Mouse (Mus musculus): Measurements from ENCODE around the gene Larp1.

The Larp1 gene

GRCm38 (mm10) chr11:58100006-58100405 lies 91.1 kb downstream of the Larp1 start:
- no peak for DNase-seq (ENCODE audit: low spot score)

- DNase-seq (ENCODE audit: low spot score) = no peak
Observed at GRCm38 (mm10) chr11:58101194-58101720, 92.4 kb downstream of the Larp1 start.

DNA sequence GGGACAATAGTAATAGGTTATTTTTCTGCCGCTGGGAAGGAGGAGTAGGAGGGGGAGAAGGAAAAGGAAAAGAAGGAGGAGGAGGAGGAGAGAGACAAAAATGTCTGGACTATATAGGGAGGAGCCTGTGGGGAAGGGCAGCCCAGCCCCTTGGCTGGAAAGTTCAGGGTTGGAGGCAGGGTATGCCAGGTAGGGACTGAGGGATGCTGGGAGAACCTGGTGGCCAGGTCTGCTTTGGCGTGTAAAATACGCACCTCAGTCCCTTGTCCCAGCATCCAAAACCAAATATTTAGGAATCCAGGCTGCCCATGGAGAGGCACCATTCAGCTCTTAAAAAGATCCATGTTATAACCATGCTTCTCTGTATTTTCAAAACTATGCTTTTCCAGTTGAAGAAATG lies 93.3 kb downstream of the Larp1 start:
- no peak for DNase-seq (ENCODE audit: low spot score)

DNA sequence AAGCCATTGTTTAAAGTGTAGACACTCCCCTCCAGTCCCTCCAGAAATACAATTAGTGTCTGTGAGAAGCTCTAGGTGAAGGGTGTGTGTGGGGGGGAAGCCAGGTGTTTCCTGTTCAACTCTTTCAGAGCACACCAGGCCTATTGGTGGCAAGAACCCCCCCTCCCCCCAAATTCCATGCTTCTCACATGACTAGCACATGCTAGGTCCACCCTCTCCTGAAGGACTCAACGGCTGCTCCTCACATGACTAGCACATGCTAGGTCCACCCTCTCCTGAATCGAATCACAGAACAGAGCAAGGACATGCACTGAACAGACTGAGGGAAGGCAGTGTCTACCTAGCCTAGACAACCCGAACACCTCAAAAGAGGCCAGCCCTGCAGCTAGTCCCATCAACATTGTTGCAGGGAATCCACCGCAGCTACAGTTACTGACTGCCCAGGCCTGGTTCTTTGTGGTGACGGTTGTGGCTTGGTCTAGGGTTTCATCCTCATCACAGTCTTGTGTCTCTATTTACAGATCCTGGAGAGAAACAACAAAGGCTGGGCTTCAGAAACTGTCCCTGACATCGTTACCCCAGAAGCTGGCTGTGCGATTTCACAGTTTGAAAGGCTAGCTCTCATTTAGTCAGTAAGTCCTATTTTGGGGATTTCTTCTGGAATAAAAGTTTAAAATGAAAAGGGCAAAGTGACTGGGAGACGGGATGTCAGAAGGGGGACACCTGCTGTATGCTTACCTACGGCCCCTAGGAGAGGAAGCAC lies 93.9 kb downstream of the Larp1 start:
- DNase-seq (ENCODE audit: low spot score) = peak; percentile 54

DNA sequence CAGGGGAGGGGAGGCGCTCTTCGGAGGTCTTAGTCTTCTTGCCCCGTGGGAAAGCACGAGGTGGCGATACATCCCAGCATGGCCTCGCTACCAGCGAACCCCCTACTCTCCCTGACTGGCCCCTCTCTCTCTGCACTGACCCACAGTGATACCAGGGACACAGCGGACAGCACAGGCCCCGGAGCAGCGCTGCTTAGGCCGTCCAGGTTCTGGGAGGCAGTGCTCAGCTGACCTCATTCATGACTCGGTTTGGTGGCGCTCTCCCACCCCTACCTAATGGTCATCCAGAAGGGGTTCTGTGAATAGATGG lies 94.4 kb downstream of the Larp1 start:
- DNase-seq (ENCODE audit: low spot score) = no peak

DNA sequence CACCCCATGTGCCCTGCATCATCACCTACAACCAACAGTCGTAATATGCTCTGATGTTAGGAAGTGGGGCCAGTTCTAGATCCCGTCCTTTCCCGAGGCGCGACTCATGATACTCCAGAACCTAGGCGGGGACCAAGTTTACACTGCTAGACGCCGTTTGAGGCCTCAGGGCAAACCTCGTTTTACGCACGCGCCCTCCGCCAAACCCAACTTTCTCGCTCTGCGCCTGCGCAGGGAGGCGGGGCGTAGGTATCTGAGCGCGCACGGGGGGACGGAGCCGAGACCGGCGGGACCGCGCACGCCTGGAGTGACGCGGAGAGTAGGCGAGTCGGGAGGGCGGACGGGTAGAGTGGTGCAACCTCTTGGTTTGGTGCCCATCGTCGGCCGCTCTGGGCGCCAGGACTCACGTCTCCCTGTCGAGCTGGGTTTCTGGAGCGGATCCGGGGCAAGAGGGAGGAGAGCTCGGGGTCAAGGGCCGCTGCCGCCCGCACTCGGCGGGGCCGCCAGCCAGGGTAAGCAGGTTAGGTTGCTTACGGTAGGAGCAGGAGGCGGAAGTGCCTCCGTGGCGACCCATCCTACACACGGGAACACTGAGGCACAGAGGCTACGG lies 94.9 kb downstream of the Larp1 start, which contains the start of gene Cnot8:
Gene Cnot8 (plus strand): TSS at position 457 of the 610 bp plus-strand sequence.
- DNase-seq (ENCODE audit: low spot score) = peak; percentile 100

DNA sequence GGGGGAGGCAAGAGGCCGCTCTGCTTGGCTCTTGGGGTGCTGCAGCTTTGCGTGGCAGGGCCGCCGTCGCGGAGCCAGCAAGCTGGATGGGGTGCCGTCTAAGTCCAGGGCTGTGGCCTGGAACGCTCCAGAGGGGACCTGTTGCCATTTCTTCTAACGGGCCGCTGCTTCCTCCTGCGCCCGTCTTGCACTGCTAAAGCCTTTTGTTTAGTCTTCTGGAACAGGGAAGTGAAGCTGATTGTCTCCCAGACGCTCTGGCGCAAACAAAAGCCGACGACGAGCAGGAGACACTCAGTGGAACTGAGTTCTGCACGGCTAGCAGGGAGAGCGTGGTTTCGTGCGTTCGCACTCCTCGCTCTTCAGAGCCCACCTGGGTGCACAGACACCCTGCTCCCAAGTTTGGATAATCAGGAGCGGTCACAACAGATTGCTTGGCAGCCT lies 95.5 kb downstream of the Larp1 start:
- peak; percentile 70 for DNase-seq (ENCODE audit: low spot score)

DNA sequence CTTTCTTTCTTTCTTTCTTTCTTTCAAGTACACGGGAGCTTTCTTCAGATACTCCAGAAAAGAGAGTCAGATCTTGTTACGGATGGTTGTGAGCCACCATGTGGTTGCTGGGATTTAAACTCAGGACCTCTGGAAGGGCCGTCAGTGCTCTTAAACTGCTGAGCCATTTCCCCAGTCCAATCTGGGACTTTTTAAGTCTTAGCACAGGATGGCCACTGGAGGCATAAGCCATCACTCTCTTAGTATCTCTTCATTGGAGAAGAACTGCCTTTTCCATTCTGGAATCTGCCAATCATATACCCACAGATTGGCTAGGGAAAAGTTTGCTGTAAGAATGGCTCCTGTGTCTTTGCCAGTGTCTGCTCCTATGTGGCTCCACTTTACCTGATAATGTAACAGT lies 98.1 kb downstream of the Larp1 start:
- peak; percentile 64 for DNase-seq (ENCODE audit: low spot score)

DNA sequence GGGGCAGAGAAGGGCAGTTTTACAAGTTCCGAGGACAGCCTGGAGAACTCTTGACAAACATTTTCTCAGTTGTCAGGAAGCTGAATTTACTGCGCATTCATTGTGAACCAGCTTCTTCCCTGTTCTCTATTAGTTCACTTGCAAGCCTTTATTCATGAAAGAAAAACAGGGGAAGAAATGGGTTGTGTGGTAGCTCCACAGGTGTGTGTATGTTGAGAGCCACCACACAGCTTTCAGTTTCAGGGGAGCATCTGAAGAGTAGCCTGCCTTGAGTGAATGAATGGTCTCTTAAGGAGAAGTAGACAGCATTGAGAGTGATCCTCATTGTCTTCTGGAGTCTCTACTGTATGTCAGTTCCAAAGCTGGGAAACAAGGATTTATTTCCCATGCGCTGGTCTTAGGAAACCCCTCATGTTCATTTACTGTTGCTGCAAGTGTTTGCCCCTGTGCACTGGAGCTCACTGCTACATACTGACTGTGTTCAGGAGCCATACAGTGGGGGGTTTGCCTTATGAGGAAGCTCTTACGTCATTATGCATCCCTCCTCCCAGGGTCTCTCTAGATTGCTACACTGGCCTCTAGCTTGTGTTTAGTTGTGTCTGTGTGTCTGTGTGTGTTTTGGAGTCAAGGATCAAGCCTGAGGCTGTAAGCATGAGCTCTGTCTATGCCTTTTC lies 98.9 kb downstream of the Larp1 start:
- no peak for DNase-seq (ENCODE audit: low spot score)

Measured in MN1 (cell line).